Mouse (Mus musculus): ENCODE results near the gene Grb14.

The Grb14 gene

GRCm38 (mm10) chr2:64885696-64886095 lies 139.1 kb downstream of the Grb14 start:
- DNase-seq (ENCODE audit: low read depth in 1 of 2, low spot score in 2 of 2) = no peak

- DNase-seq (ENCODE audit: low read depth in 1 of 2, low spot score in 2 of 2) = no peak
Measured at GRCm38 (mm10) chr2:64878275-64878674, 146.5 kb downstream of the Grb14 start.

Measured in monocyte, adult 2 months (primary cell).